Mouse (Mus musculus) stomach, embryonic 16.5 days (tissue): ENCODE data around the gene Tdg. TPM values are rescaled to one million over a fixed set of nuclear protein-coding genes. Genes with fewer than 3 reads are reported as not detected.

ENCODE experiments used
- ATAC-seq: fragments of 200-750 bp; cut with Nextera tagmentation; 2 replicates; pipeline ENCODE4 v1.8.0; 2017; ENCODE audit warnings: moderate number of reproducible peaks, moderate TSS enrichment; ENCODE audit not compliant: insufficient read depth, low FRiP score
- H3K27ac ChIP-seq: fragments of 300-500 bp; sonication (generic); 2 replicates; pipeline ENCODE4 v1.5.1; 2014; ENCODE audit warnings: low read length
- H3K27me3 ChIP-seq: fragments of 300-500 bp; sonication (generic); 2 replicates; pipeline ENCODE4 v1.6.1; 2014; ENCODE audit warnings: low read length, control low read depth, mixed read lengths; ENCODE audit not compliant: control insufficient read depth, insufficient read depth
- H3K36me3 ChIP-seq: fragments of 300-500 bp; sonication (generic); 2 replicates; pipeline ENCODE4 v1.6.1; 2014; ENCODE audit warnings: low read length; ENCODE audit not compliant: control insufficient read depth, insufficient read depth
- H3K4me1 ChIP-seq: fragments of 300-500 bp; sonication (generic); 2 replicates; pipeline ENCODE4 v1.6.1; 2014; ENCODE audit warnings: low read length, control low read depth, mixed read lengths; ENCODE audit not compliant: control insufficient read depth, insufficient read depth
- H3K4me2 ChIP-seq: fragments of 300-500 bp; sonication (generic); 2 replicates; pipeline ENCODE4 v1.6.1; 2014; ENCODE audit warnings: low read depth, low read length, mixed read lengths
- H3K4me3 ChIP-seq: fragments of 300-500 bp; sonication (generic); replicated peaks from 2 replicates; pipeline ENCODE4 v1.5.1; 2014; ENCODE audit warnings: mild to moderate bottlenecking, low read length
- H3K9ac ChIP-seq: fragments of 300-500 bp; sonication (generic); 2 replicates; pipeline ENCODE4 v1.6.1; 2014; ENCODE audit warnings: low read length
- H3K9me3 ChIP-seq: fragments of 300-500 bp; sonication (generic); replicated peaks from 2 replicates; pipeline ENCODE4 v1.6.1; 2016; ENCODE audit warnings: low read length, control low read depth; ENCODE audit not compliant: control insufficient read depth
- WGBS: fragments of 180-500 bp; shearing (Covaris S2); extraction: QIAGEN DNeasy Blood & Tissue Kit; methylation state at CpG from one replicate; pipeline ENCODE4 v1.1.7; 2014; 5-methylcytosine and 5-hydroxymethylcytosine counted together
- polyA plus RNA-seq: library from polyadenylated mRNA; unstranded; fragments of >200 nt; fragmentation: Nextera tagmentation; extraction: Ambion mirVana; gene quantifications from 2 replicates; pipeline ENCODE4 v1.2.1, GENCODE M21; 2015

The Tdg gene
- polyA plus RNA-seq, 1 experiment from 2014 or later = 105 TPM

DNA sequence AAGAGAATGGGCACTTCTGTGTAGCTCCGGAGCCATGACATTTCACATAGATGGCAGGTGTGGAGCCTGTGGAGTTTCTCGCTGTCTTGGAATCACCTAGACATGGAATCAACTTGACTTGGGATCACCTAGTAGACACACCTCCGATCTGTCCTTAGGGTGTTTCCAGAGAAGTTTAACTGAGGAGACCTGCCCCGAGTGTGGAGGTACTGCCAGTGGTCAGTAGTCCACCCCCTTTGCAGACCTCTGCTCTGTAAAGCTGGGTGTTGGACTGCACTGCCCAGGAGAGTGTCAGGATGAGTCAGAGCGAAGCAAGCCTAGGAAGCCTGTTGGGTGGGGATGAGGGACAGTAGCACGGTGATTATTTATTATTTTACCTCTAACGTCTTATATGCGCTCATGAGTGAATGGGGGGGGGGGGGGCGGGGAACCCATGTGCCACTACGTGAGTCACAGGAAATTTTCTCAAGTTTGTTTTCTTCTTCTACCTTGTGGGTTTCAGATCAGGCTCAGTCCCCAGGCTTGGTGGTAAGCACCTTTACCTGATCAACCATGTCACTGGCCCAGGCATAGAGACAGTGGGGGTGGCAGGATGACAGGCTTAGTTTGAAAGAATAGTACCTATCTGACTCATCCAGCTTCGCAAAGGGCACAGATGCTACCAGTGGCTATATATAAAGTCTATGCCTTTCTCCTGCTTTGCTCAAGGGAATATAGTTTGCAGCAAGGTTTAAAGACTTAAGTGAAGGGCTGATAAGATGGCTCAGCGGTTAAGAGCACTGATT, 3.1 kb downstream of the Tdg start:
- Histone ChIP-seq H3K9me3 (no peaks in the 10 kb centered on the region), H3K27me3 (no peaks in the 10 kb centered on the region), H3K9ac (no peak overlapping the region), H3K4me1 (peaks cover 9% of the 10 kb centered on the region), H3K36me3 (peaks cover 7% of the 10 kb centered on the region; the same call in 1 of the 2 replicates), H3K4me2 (no peak overlapping the region), H3K4me3 (no peak overlapping the region), H3K27ac (no peak overlapping the region)
- WGBS = 93% methylated on average over 12 of the region's 12 CpGs
- no peak for ATAC-seq

DNA sequence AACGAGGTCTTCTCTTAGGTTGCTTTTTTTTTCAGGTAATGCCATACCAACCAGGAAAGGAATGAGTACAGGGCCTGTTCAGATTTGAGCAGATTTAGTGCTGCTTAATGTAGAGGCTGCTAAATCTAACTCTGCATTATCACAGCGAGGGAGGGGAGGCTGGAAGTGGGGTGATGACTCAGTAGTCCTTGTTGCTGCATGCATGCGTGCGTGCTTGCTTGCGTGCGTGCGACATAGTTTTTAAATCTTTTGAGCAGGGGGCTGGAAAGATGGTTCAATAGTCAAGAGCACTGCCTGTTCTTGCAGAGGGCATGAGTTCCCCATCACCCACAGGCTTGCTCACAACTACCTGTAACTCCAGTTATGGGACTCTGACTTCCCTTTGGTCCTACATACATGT, 4.7 kb downstream of the Tdg start:
- no peak overlapping the region for H3K4me2 ChIP-seq
- peaks cover 9% of the 10 kb centered on the region for H3K4me1 ChIP-seq
- H3K9ac ChIP-seq = no peak overlapping the region
- H3K4me3 ChIP-seq = no peak overlapping the region
- H3K9me3 ChIP-seq = no peaks in the 10 kb centered on the region
- ATAC-seq = no peak
- H3K27me3 ChIP-seq = no peaks in the 10 kb centered on the region
- WGBS = 92% methylated on average over 7 of the region's 7 CpGs
- peaks cover 13% of the 10 kb centered on the region; the same call in 1 of the 2 replicates for H3K36me3 ChIP-seq
- no peak overlapping the region; the same call in 1 of the 2 replicates for H3K27ac ChIP-seq

DNA sequence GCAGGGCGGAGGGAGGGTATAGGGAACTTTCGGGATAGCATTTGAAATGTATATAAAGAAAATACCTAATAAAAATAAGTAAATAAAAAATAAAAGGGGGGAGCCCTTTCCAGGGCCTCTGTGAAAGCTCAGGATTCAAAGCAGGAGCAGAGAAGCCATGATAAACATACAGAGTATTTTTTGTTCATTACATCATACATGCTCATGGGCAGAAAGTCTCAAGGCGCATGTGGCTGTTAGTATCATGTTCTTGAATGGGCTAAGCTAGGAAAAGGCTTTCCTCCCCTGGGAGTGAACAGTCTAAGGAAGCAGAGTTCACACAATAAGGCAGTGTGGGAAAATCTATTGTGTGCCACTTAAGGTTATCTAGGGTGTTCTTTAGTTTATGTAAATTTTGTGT, 6.7 kb downstream of the Tdg start:
- Histone ChIP-seq H3K4me3 (no peak overlapping the region), H3K9ac (no peak overlapping the region), H3K4me2 (no peak overlapping the region), H3K4me1 (no peaks in the 10 kb centered on the region; the same call in 1 of the 2 replicates), H3K9me3 (no peaks in the 10 kb centered on the region), H3K27ac (no peak overlapping the region), H3K36me3 (peaks cover 21% of the 10 kb centered on the region), H3K27me3 (no peaks in the 10 kb centered on the region)
- 94% methylated on average over 3 of the region's 3 CpGs for WGBS
- no peak for ATAC-seq

DNA sequence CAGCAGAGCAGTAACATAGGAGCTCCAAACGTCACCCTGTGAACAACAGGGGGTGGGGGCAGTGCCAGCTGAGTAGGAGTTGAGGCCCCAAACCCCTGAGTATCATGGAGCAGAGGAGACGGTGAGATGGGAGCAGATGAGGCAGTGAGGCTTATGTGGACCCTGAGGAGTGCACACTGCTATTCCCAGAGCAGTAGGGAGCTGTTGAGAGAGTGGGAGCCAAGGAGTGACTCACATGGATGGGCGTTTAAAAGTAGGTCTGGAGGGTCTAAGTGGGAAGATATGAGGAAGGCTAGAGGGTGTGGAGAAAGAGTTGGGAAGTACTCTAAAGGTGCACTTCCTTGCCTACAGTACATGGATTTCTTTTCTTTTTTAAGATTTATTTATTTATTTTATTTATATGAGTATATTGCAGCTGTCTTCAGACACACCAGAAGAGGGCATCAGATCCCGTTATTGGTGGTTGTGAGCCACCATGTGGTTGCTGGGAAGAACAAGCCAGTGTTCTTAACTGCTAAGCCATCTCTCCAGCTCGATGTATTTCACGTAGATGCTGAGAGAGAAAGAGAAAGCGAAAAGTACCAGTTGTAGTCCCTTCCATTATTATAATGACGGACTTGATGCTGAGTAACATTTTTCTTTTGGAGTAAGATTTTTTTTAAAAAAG, 9.5 kb downstream of the Tdg start:
- no peak overlapping the region for H3K4me2 ChIP-seq
- no peaks in the 10 kb centered on the region for H3K4me1 ChIP-seq
- ATAC-seq = no peak
- H3K4me3 ChIP-seq = no peak overlapping the region
- H3K27ac ChIP-seq = no peak overlapping the region
- no peak overlapping the region for H3K9ac ChIP-seq
- H3K27me3 ChIP-seq = no peaks in the 10 kb centered on the region
- WGBS = 90% methylated on average over 8 of the region's 8 CpGs
- H3K36me3 ChIP-seq = peaks cover 25% of the 10 kb centered on the region
- H3K9me3 ChIP-seq = no peaks in the 10 kb centered on the region

GRCm38 (mm10) chr10:82641481-82641880, 11.9 kb downstream of the Tdg start:
- H3K4me1 ChIP-seq = no peaks in the 10 kb centered on the region
- no peak for ATAC-seq
- no peaks in the 10 kb centered on the region for H3K9me3 ChIP-seq
- H3K27me3 ChIP-seq = no peaks in the 10 kb centered on the region
- peaks cover 29% of the 10 kb centered on the region for H3K36me3 ChIP-seq
- 92% methylated on average over 9 of the region's 9 CpGs for WGBS
- H3K4me3 ChIP-seq = no peak overlapping the region
- no peak overlapping the region for H3K9ac ChIP-seq
- H3K4me2 ChIP-seq = no peak overlapping the region
- H3K27ac ChIP-seq = no peak overlapping the region

DNA sequence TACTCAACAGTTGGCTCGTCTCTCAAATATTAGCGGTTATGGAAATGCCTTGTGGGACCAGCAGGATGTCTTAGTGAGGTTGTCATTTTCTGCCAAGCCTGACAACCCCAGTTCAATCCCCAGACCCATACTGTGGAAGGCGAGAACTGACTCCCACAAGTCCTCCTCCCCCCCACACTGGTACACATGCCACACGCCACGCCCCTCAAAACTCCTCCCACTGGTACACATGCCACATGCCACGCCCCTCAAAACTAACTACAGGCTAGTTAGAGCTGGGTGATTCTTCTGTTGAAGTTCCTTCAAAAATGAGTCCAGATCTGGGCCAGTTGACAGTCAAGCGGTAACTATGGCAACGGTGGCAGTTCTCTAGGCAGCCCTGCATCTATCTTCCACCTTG, 16.5 kb downstream of the Tdg start:
- WGBS = 91% methylated on average over 8 of the region's 8 CpGs
- H3K9ac ChIP-seq = no peak overlapping the region
- H3K4me1 ChIP-seq = no peaks in the 10 kb centered on the region
- H3K9me3 ChIP-seq = no peaks in the 10 kb centered on the region
- no peak overlapping the region for H3K4me3 ChIP-seq
- no peak for ATAC-seq
- no peak overlapping the region for H3K4me2 ChIP-seq
- H3K36me3 ChIP-seq = peaks cover 18% of the 10 kb centered on the region
- H3K27me3 ChIP-seq = no peaks in the 10 kb centered on the region
- no peak overlapping the region for H3K27ac ChIP-seq

DNA sequence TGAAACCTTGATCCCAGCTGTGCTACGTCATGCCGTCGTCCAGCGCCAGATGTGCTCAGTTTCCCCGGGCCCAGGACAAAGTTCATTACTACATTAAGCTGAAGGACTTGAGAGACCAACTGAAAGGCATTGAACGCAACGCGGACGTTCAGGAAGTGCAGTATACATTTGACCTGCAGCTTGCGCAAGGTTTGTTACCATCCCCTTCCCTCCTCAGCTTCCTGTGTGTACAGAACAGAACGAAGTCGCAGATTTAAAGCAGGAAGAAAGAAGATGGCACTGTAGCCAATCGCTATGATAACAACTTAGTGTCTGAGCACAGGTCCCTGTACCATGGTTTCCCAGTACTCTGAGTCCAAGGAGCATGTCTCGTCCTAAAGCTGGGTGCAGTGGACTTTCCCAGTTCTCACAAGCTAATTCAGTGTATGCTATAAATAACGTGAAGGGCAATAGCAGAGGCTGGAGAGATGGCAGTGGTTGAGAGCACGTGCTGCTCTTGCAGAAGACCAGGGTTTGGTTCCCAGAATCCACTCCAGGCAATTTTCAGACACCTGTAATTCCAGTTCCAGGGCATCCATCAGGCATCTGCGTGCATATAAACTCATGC, 17.7 kb downstream of the Tdg start:
- Histone ChIP-seq H3K4me3 (no peak overlapping the region), H3K36me3 (peaks cover 21% of the 10 kb centered on the region), H3K4me2 (no peak overlapping the region), H3K27ac (no peak overlapping the region), H3K9ac (no peak overlapping the region), H3K27me3 (no peaks in the 10 kb centered on the region), H3K4me1 (no peaks in the 10 kb centered on the region), H3K9me3 (no peaks in the 10 kb centered on the region)
- no peak for ATAC-seq
- WGBS = 65% methylated on average over 17 of the region's 17 CpGs

- Histone ChIP-seq H3K4me2 (no peak overlapping the region), H3K9ac (no peak overlapping the region), H3K4me1 (no peaks in the 10 kb centered on the region), H3K27me3 (no peaks in the 10 kb centered on the region), H3K27ac (no peak overlapping the region), H3K36me3 (peaks cover 11% of the 10 kb centered on the region; the same call in 1 of the 2 replicates), H3K9me3 (no peaks in the 10 kb centered on the region), H3K4me3 (no peak overlapping the region)
- no peak for ATAC-seq
- WGBS = 84% methylated on average over 5 of the region's 5 CpGs
These were observed 21.6 kb downstream of the Tdg start for GRCm38 (mm10) chr10:82651221-82651620.

- Histone ChIP-seq H3K9me3 (no peaks in the 10 kb centered on the region), H3K4me1 (no peaks in the 10 kb centered on the region), H3K4me3 (no peak overlapping the region), H3K27me3 (no peaks in the 10 kb centered on the region), H3K9ac (no peak overlapping the region), H3K27ac (no peak overlapping the region), H3K36me3 (peaks cover 11% of the 10 kb centered on the region; the same call in 1 of the 2 replicates), H3K4me2 (no peak overlapping the region)
- ATAC-seq = no peak
- 67% methylated on average over 5 of the region's 5 CpGs for WGBS
These were observed 23.0 kb downstream of the Tdg start for GRCm38 (mm10) chr10:82652625-82653024.
